Mouse (Mus musculus): ENCODE measurements around the gene Ephb2. TPM values are rescaled to one million over a fixed set of nuclear protein-coding genes. Genes with fewer than 3 reads are reported as not detected.

Gene Ephb2
- polyA plus RNA-seq, 1 experiment from 2014 or later = 25.0 TPM

DNA sequence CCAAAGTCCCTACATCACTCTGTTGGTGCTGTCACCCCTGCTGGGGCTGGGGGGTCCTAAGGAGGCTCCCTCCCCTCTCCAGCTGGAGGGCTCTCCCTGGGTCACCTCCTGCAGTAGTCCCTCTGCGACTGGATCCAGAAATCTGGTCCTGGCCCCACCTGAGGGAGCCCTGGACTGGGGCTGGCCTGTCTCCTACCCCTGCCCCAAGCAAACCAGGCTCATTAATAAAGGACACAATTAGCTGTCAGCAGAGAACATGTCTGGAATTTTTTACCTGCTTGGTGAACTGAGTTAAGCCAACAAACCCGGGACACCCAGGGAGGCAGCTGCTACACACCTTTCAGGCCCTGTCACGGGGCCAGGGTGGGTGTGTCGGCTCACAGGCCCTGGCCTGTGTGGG, 129.1 kb downstream of the Ephb2 start:
- Histone ChIP-seq H3K9ac (replicated peaks) (no peak overlapping the region), H3K36me3 (no peaks in the 10 kb centered on the region), H3K27me3 (no peaks in the 10 kb centered on the region), H3K4me3 (replicated peaks) (no peak overlapping the region), H3K4me1 (replicated peaks) (peaks cover 70% of the 10 kb centered on the region), H3K4me2 (replicated peaks) (no peak overlapping the region), H3K9me3 (no peaks in the 10 kb centered on the region), H3K27ac (0 out of 2 replicates have a peak overlapping the region, but pooled peaks have one; percentile 47)
- 77% methylated on average over 4 of the region's 4 CpGs for WGBS
- ATAC-seq = peak; percentile 43; the same call in 1 of the 2 replicates

DNA sequence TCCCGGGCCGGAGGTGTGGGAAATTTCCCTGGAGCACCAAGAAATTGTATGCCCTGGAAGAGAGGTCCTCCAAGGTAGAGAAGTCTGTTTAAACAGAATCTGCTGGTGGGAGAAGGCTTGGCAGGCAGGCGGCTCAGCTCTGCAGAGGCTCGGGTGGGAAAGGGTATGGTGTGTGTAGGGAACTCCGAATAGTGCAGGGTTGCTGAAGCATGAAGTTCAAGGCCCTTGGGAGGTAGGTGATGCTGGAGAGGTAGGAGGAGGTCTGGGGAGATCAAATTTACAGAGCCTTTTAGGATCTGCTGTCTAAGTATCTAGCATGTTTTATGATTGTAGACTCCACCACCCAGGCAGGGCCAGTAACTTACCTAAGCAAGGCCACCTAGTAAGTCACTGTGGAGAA, 130.7 kb downstream of the Ephb2 start:
- H3K4me2 ChIP-seq (replicated peaks) = no peak overlapping the region
- ATAC-seq = no peak
- H3K27me3 ChIP-seq = no peaks in the 10 kb centered on the region
- peaks cover 75% of the 10 kb centered on the region for H3K4me1 ChIP-seq (replicated peaks)
- WGBS = 73% methylated on average over 5 of the region's 5 CpGs
- no peaks in the 10 kb centered on the region for H3K9me3 ChIP-seq
- peak overlapping the region; percentile 25; the same call in 1 of the 2 replicates for H3K27ac ChIP-seq
- H3K36me3 ChIP-seq = no peaks in the 10 kb centered on the region
- no peak overlapping the region for H3K4me3 ChIP-seq (replicated peaks)
- no peak overlapping the region for H3K9ac ChIP-seq (replicated peaks)

DNA sequence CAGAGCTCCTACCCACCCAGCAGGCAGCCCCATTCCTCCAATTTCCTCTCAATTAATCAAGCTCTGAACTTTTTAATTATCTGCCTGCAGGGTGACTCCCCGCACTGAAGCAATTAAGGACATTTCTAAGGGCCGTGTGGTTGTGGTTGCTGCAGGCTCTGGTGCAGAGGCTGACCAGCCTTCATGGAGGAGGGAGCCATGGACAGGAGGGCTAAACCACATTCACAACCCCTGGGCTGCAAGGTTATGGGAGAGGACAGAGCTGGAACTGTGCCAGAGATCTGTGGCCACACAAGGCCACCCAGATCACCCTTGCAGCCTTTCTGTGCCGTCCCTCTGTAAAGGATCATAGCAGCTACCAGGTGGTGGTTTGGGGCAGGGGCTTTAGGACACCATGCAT, 131.2 kb downstream of the Ephb2 start:
- Histone ChIP-seq H3K27me3 (no peaks in the 10 kb centered on the region), H3K4me2 (replicated peaks) (no peak overlapping the region), H3K27ac (no peak overlapping the region), H3K4me1 (replicated peaks) (peaks cover 78% of the 10 kb centered on the region), H3K9ac (replicated peaks) (0 out of 2 replicates have a peak overlapping the region, but pooled peaks have one; percentile 19), H3K4me3 (replicated peaks) (no peak overlapping the region), H3K9me3 (no peaks in the 10 kb centered on the region), H3K36me3 (no peaks in the 10 kb centered on the region)
- 59% methylated on average over 3 of the region's 3 CpGs for WGBS
- ATAC-seq = no peak

DNA sequence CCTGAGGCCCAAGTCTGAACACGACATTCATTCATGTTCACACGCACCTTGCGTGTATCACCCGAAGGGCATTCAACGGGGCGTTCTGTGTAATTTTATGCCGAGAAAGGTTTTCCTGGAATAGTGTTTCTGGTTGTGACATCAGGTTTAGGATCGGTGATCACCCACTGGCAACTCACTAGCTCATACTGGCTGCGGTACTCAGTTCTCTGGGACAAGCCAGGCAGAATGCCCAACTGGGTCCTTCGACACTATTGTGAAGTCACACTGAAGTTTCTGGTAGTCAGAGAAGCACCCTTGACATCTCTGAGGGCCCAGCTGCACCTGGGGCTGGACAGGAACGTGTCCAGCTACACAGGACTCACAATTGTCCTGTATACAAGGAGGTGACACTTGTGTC, 132.4 kb downstream of the Ephb2 start:
- Histone ChIP-seq H3K36me3 (no peaks in the 10 kb centered on the region), H3K4me2 (replicated peaks) (no peak overlapping the region), H3K4me3 (replicated peaks) (no peak overlapping the region), H3K9me3 (no peaks in the 10 kb centered on the region), H3K4me1 (replicated peaks) (peaks cover 78% of the 10 kb centered on the region), H3K9ac (replicated peaks) (no peak overlapping the region), H3K27ac (0 out of 2 replicates have a peak overlapping the region, but pooled peaks have one; percentile 57), H3K27me3 (no peaks in the 10 kb centered on the region)
- no peak for ATAC-seq
- 95% methylated on average over 11 of the region's 11 CpGs for WGBS

DNA sequence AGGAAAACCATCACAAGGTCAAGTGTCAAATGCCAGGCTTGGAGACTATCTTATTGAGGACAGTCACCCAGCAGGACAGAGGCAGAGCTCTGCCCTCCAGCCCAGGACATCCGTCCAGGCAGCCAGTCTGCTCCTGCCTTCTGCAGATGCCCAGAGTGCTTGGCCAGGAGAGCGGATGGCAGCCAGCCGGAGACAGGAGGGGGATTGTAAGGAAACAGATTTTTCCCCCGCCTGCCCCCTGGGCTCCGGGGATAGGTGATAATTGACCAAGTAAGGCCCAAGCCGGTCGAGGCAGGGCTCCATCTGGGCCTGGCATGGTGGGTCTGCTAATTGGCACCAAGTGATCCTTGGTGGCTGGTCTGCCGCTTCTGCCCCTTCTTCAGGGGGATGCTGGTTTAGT, 133.3 kb downstream of the Ephb2 start:
- no peak for ATAC-seq
- H3K27ac ChIP-seq = peak overlapping the region; percentile 45

DNA sequence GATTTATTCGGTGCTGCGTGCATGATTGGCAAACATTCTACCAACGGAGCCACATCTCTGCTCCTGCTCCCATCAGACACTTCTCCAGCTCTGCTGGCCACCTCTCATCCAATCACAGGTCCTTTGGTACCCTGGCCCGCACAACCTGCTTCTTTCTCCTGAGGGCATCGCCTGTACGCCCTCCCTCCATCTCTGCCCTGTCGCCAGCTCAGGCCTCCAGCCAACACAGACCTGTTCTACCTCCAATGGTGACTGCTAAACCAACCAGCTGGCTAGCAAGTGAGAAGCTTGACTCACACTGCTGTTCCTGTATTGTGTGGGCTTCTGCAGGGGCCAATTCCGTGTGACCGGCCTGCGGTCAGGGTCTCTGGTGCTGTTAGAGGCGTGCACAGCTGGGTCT, 134.6 kb downstream of the Ephb2 start:
- ATAC-seq = no peak
- Histone ChIP-seq H3K36me3 (no peaks in the 10 kb centered on the region), H3K27me3 (no peaks in the 10 kb centered on the region), H3K4me1 (replicated peaks) (peaks cover 72% of the 10 kb centered on the region), H3K4me3 (replicated peaks) (no peak overlapping the region), H3K4me2 (replicated peaks) (no peak overlapping the region), H3K27ac (no peak overlapping the region), H3K9me3 (no peaks in the 10 kb centered on the region), H3K9ac (replicated peaks) (no peak overlapping the region; the same call in 1 of the 2 replicates)
- 87% methylated on average over 11 of the region's 11 CpGs for WGBS

More for the DNA sequence above, 133.3 kb downstream of the Ephb2 start:
- H3K27me3 ChIP-seq = no peaks in the 10 kb centered on the region
- no peaks in the 10 kb centered on the region for H3K9me3 ChIP-seq
- WGBS = 68% methylated on average over 8 of the region's 8 CpGs
- H3K9ac ChIP-seq (replicated peaks) = no peak overlapping the region
- H3K4me1 ChIP-seq (replicated peaks) = peaks cover 79% of the 10 kb centered on the region
- H3K4me3 ChIP-seq (replicated peaks) = no peak overlapping the region
- H3K4me2 ChIP-seq (replicated peaks) = no peak overlapping the region
- no peaks in the 10 kb centered on the region for H3K36me3 ChIP-seq

DNA sequence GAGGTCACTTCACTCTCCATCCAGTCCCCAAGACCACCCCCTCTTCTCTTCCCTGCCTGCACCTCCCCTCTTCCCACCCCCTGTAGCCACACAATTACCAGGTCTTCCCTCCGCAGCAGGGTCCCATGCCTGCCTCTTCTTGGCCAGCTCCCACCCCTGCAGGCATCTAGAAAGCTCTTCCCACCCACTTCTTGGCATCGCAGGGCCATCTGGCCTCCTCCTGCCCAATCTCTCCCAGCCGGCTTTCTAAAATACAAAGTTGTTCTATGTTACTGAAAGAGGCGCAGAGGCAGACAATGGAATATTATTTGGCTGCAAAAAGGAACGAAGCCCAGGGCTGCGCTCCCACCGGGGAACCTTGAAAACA, 136.7 kb downstream of the Ephb2 start:
- no peaks in the 10 kb centered on the region for H3K27me3 ChIP-seq
- H3K36me3 ChIP-seq = peaks cover 19% of the 10 kb centered on the region
- 59% methylated on average over 7 of the region's 7 CpGs for WGBS
- H3K27ac ChIP-seq = peak overlapping the region; percentile 74
- H3K4me1 ChIP-seq (replicated peaks) = peaks cover 60% of the 10 kb centered on the region
- H3K4me2 ChIP-seq (replicated peaks) = no peak overlapping the region
- H3K4me3 ChIP-seq (replicated peaks) = no peak overlapping the region
- no peak for ATAC-seq
- no peak overlapping the region for H3K9ac ChIP-seq (replicated peaks)
- H3K9me3 ChIP-seq = no peaks in the 10 kb centered on the region

DNA sequence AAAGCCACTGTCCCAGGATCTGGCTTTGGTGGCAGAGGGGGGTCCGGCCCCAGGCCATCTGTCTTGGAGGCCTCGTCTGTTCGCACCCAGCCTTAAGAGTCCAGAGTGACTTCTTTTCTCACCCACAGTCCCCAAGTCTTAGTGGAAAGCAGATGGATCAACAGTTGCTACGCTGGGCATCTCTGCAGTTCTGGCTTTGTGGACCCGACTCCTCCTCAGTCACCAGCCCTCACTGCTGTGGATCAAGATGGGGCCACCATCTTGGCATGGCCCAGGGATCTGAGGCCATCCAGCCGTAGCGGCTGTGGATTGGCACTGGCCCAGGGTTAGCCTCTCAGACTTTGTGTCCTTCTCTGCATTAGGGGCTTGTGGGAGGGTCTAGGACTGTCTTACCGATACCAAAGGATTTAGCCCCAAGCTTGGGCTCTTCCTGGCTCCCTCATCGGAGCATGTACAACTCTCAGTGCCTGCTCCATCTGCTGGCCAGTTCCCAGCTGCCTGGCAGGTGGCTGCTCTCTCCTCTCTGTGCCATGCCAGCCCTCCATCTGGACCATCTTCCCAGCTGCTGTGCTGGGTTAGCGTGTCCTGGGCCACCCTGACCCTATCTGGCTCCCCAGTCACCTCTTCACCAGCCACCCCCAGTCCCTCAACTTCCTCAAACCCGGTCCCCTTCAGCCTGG, 137.2 kb downstream of the Ephb2 start:
- Histone ChIP-seq H3K4me3 (replicated peaks) (no peak overlapping the region), H3K4me2 (replicated peaks) (no peak overlapping the region), H3K27ac (peak overlapping the region; percentile 74), H3K9me3 (no peaks in the 10 kb centered on the region), H3K27me3 (no peaks in the 10 kb centered on the region), H3K36me3 (peaks cover 24% of the 10 kb centered on the region), H3K4me1 (replicated peaks) (peaks cover 55% of the 10 kb centered on the region), H3K9ac (replicated peaks) (no peak overlapping the region)
- peak; percentile 57 for ATAC-seq
- 63% methylated on average over 11 of the region's 11 CpGs for whole genome bisulfite sequencing

DNA sequence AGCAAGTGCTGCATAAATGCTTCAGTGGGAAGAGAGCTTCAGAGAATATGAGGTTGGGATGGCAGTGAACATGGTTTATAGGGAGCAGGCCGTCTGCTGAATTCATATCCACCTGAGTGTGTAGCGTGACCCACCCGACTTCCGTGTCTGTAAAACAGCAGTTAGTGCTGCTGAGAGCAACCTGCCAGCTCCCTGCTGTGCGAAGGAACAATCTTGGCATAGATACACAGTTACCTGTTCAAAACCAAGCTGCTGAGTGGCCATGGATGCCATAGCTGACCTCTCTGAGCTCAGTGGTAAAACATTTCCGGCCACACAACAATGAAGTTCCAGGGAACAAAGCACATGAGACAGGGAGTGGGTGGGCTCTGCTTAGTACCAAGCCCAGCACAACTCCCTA, 138.5 kb downstream of the Ephb2 start:
- Histone ChIP-seq H3K27me3 (no peaks in the 10 kb centered on the region), H3K36me3 (peaks cover 36% of the 10 kb centered on the region), H3K9ac (replicated peaks) (no peak overlapping the region), H3K4me3 (replicated peaks) (no peak overlapping the region), H3K4me2 (replicated peaks) (no peak overlapping the region), H3K9me3 (no peaks in the 10 kb centered on the region), H3K27ac (no peak overlapping the region), H3K4me1 (replicated peaks) (peaks cover 43% of the 10 kb centered on the region)
- no peak for ATAC-seq
- 84% methylated on average over 6 of the region's 6 CpGs for WGBS

DNA sequence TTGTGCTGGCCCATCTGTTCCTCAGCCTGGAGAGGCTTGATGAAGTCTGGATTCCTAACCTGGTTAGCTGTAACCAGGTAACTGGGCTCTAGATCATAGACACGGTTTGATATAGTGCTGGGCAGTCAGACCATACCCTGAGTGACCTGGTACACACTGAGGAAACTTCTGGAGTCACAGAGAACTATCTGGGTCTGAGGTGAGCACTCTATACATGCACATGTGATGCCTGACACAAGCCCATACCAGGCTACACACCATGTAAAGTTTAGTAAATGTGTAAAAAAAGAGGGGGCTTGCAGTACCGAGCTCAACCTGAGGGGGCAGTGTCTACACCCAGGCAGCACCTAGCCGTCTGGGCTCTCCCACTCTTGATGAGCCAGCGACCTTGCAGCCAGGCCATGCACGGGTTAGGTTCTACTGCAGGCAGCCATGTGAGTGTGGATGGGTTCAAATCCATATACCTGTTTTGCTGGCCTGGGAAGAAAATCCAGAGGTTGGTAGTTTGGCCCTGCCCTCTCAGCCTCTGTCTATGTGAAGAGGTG, 139.3 kb downstream of the Ephb2 start:
- Histone ChIP-seq H3K4me2 (replicated peaks) (no peak overlapping the region), H3K27ac (no peak overlapping the region), H3K36me3 (peaks cover 44% of the 10 kb centered on the region), H3K27me3 (no peaks in the 10 kb centered on the region), H3K9ac (replicated peaks) (no peak overlapping the region), H3K4me3 (replicated peaks) (no peak overlapping the region), H3K9me3 (no peaks in the 10 kb centered on the region), H3K4me1 (replicated peaks) (peaks cover 34% of the 10 kb centered on the region)
- WGBS = 23% methylated on average over 5 of the region's 5 CpGs
- peak; percentile 65; the same call in 1 of the 2 replicates for ATAC-seq

DNA sequence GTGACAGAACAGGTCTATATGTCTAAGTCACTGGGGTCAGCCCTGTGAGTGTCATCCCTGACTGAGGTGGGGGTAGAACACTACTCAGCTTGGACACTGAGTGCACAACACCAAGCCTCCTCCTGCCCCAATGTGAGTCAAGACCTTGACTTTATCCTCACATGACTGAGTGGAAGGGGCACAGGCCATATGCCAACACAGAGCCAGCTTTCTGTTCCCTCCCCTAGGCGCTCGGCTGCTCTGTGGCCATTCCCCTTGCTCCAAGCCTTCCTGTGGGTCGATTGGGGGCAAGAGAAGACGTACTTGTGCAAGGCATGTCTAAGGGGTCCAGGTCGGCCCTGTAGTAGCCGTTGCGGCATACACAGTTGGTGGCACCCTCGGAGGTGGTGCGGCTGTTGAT, 140.1 kb downstream of the Ephb2 start:
- 95% methylated on average over 9 of the region's 9 CpGs for WGBS
- no peak overlapping the region for H3K27ac ChIP-seq
- no peak for ATAC-seq

DNA sequence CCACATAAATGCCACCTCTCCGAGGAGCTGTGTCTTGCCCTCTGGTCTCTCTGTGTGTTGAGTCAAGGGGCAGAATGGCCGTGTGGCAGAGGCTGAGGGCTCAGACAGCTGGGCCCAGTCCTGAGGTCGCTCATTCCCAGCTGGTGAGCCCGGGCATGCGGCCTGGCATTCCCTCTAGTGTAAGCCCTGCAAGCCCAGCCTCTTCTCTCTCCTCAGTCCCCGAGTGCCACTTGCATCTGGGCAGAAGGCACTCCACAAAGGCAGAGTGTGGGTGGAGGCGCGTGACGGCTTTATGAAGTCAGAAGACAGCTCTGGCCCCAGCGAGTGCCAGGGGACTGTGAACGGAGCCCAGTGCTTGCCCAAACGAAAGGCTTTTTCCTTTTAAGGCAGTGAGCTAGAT, 145.8 kb downstream of the Ephb2 start:
- Histone ChIP-seq H3K36me3 (peaks cover 74% of the 10 kb centered on the region), H3K4me2 (replicated peaks) (no peak overlapping the region), H3K9me3 (no peaks in the 10 kb centered on the region), H3K27me3 (no peaks in the 10 kb centered on the region), H3K9ac (replicated peaks) (no peak overlapping the region), H3K4me3 (replicated peaks) (no peak overlapping the region), H3K27ac (no peak overlapping the region), H3K4me1 (replicated peaks) (peaks cover 15% of the 10 kb centered on the region)
- 85% methylated on average over 12 of the region's 12 CpGs for whole genome bisulfite sequencing
- no peak for ATAC-seq

More for the DNA sequence above, 140.1 kb downstream of the Ephb2 start:
- Histone ChIP-seq H3K27me3 (no peaks in the 10 kb centered on the region), H3K9me3 (no peaks in the 10 kb centered on the region), H3K36me3 (peaks cover 48% of the 10 kb centered on the region), H3K4me1 (replicated peaks) (peaks cover 26% of the 10 kb centered on the region), H3K9ac (replicated peaks) (no peak overlapping the region), H3K4me2 (replicated peaks) (no peak overlapping the region), H3K4me3 (replicated peaks) (no peak overlapping the region)

All from midbrain, embryonic 13.5 days (tissue).